Mouse (Mus musculus) CH12.LX (cell line): ENCODE measurements around the gene Eif2b5. TPM values are rescaled to one million over a fixed set of nuclear protein-coding genes. Genes with fewer than 3 reads are reported as not detected.

Source experiments
- DNase-seq: peaks from one replicate; pipeline ENCODE4 v3.0.0-alpha.2; 2013; ENCODE audit errors: extremely low read depth
- H3K27ac ChIP-seq: 2 replicates; pipeline ENCODE4 v1.5.1; 2012; ENCODE audit warnings: low read depth, mild to moderate bottlenecking, control low read depth, moderate library complexity; ENCODE audit not compliant: insufficient read depth
- H3K27me3 ChIP-seq: replicated peaks from 2 replicates; pipeline ENCODE3; 2012; ENCODE audit warnings: inconsistent platforms
- H3K36me3 ChIP-seq, 2 experiments: replicated peaks in 1 of 2; 2 replicates each; pipeline versions ENCODE3 to v1.6.1; 2012; ENCODE audit warnings: inconsistent platforms in 1 of 2, low read length in 1 of 2, mild to moderate bottlenecking in 1 of 2, mixed read lengths in 1 of 2, moderate library complexity in 1 of 2; ENCODE audit not compliant: control insufficient read depth in 1 of 2, insufficient read depth in 1 of 2
- H3K4me1 ChIP-seq, 2 experiments: 2 replicates each; pipeline ENCODE4 v1.6.1; 2012; ENCODE audit warnings: inconsistent platforms in 1 of 2, moderate library complexity in 1 of 2; ENCODE audit not compliant: insufficient read depth in 2 of 2, control insufficient read depth in 1 of 2
- H3K4me2 ChIP-seq: 2 replicates; pipeline ENCODE4 v1.6.1; 2012; ENCODE audit warnings: low read depth, mild to moderate bottlenecking, control low read depth; ENCODE audit not compliant: poor library complexity, insufficient read depth, severe bottlenecking
- H3K4me3 ChIP-seq, 3 experiments: fragments of 150-350 bp in 1 of 3; sonication (generic) in 1 of 3; replicated peaks in 1 of 3; 2 replicates each; pipeline versions ENCODE3 to v1.5.1; 2011 to 2012; ENCODE audit warnings: low read depth in 2 of 3, low read length in 2 of 3, mild to moderate bottlenecking in 2 of 3, moderate library complexity in 2 of 3, control low read depth in 1 of 3, improper control_type of control experiment in 1 of 3, inconsistent platforms in 1 of 3, mixed read lengths in 1 of 3; ENCODE audit not compliant: poor library complexity in 1 of 3
- H3K79me2 ChIP-seq: replicated peaks from 2 replicates; pipeline ENCODE4 v1.6.1; 2012; ENCODE audit warnings: mild to moderate bottlenecking, moderate library complexity; ENCODE audit not compliant: control insufficient read depth, poor library complexity, insufficient read depth, severe bottlenecking; ENCODE audit errors: extremely low read depth
- H3K9ac ChIP-seq: 2 replicates; pipeline ENCODE4 v1.6.1; 2012; ENCODE audit warnings: low read depth, mild to moderate bottlenecking, control low read depth, moderate library complexity; ENCODE audit not compliant: insufficient read depth
- H3K9me3 ChIP-seq: replicated peaks from 2 replicates; pipeline ENCODE3; 2012; ENCODE audit warnings: low read length, inconsistent platforms, mixed read lengths
- CHD1 ChIP-seq: IDR thresholded peaks from 2 replicates; pipeline ENCODE4 v1.6.1; 2012; ENCODE audit warnings: low read depth, low read length, improper control_type of control experiment, inconsistent platforms
- ELF1 ChIP-seq: IDR thresholded peaks from 2 replicates; pipeline ENCODE4 v1.6.1; 2014; ENCODE audit warnings: low read depth, mild to moderate bottlenecking, inconsistent platforms, low read length, improper control_type of control experiment
- JUN ChIP-seq: IDR thresholded peaks from 2 replicates; pipeline ENCODE4 v1.6.1; 2011; ENCODE audit warnings: low read depth, mild to moderate bottlenecking, low read length, improper control_type of control experiment, moderate library complexity; ENCODE audit not compliant: insufficient read depth
- NELFE ChIP-seq: IDR thresholded peaks from 2 replicates; pipeline ENCODE4 v1.6.1; 2011; ENCODE audit warnings: low read depth, low read length, improper control_type of control experiment
- NRF1 ChIP-seq: IDR thresholded peaks from 2 replicates; pipeline ENCODE4 v1.6.1; 2014; ENCODE audit warnings: low read depth, mild to moderate bottlenecking, inconsistent platforms, low read length, improper control_type of control experiment, moderate library complexity
- ZKSCAN1 ChIP-seq: IDR thresholded peaks from 2 replicates; pipeline ENCODE4 v1.6.1; 2012; ENCODE audit warnings: low read depth, inconsistent platforms, low read length, improper control_type of control experiment, borderline replicate concordance
- dilution Hi-C: fragments of 300-500 bp; cut with MboI; formaldehyde crosslinking; loops from 2 replicates; pipeline ENCODE4 v1.14.3; 2020; ENCODE audit warnings: low sequenced_read_pairs; ENCODE audit not compliant: extremely low pct_unique_long_range_greater_than_20kb, extremely low pct_ligation_motif_present
- in situ Hi-C: fragments of 300-500 bp; cut with MboI; formaldehyde crosslinking; loops from 3 replicates; pipeline ENCODE4 v1.14.3; 2019; ENCODE audit warnings: low sequenced_read_pairs, low pct_ligation_motif_present, low pct_unique_long_range_greater_than_20kb, mixed read lengths
- polyA plus RNA-seq: library from polyadenylated mRNA; unstranded; fragments of >175 nt; gene quantifications from 2 replicates; pipeline ENCODE4 v1.2.1, GENCODE M21; 2012; ENCODE audit warnings: low read depth; ENCODE audit not compliant: insufficient read length
- total RNA-seq, 2 experiments: library from RNA; depleted of rRNA; stranded (reverse); fragments of 300-350 nt in 1 of 2; fragments of >200 nt in 1 of 2; gene quantifications; 2 replicates each; pipeline ENCODE4 v1.2.3; 2012 to 2014

Eif2b5 gene
- total and polyA plus RNA-seq, 3 experiments, result 139 to 183 (median 179) TPM

DNA sequence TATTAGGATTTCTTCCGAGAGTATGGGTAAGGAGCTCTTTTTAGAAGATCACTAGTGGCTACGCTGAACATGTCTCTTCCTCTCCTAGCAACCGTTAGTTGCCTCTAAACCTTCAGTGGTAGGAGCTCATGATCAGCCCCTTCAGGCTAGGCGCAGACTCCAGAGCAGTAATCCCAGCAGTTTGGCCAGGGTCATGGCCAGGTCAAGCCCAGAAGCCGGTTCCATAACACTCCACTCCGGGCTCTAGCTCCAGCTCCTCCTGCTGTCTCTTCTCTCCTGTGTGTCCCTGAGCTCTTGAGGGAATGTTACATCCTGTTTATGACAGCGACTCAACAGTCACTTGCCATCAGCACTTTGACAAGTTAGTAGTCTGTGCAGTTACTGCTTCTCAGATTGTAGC is 58.8 kb downstream of the Eif2b5 start:
- H3K27ac ChIP-seq, result no peak overlapping the region
- H3K4me3 ChIP-seq, result no peak overlapping the region
- H3K79me2 ChIP-seq, result no peaks in the 10 kb centered on the region
- H3K27me3 ChIP-seq, result no peaks in the 10 kb centered on the region
- H3K4me1 ChIP-seq, result no peaks in the 10 kb centered on the region
- H3K9ac ChIP-seq, result no peak overlapping the region
- no peak for TF ChIP-seq NELFE
- no peak for TF ChIP-seq ELF1
- no peak for TF ChIP-seq CHD1
- TF ChIP-seq JUN, result no peak
- TF ChIP-seq NRF1, result no peak
- no peak for TF ChIP-seq ZKSCAN1
- TF ChIP-seq, all 38 proteins: peak for 0
- dilution Hi-C loops, result no loop called here
- H3K36me3 ChIP-seq, result peaks cover 78 to 93% of the 10 kb centered on the region in 2 experiments
- H3K9me3 ChIP-seq, result no peaks in the 10 kb centered on the region
- no peak overlapping the region for H3K4me2 ChIP-seq
- no peak for DNase-seq
- in situ Hi-C loops, result no loop called here

Other genes starting within 250 kb of the Eif2b5 start
- 101 and 116 TPM in 2 replicates for gene Parl, start 196.4 kb upstream of the Eif2b5 start, total RNA-seq (2012; rRNA removed)
- gene Parl, start 196.4 kb upstream of the Eif2b5 start, total RNA-seq (2014; rRNA removed), result 166 and 205 TPM in 2 replicates
- 209 and 247 TPM in 2 replicates for gene Parl, start 196.4 kb upstream of the Eif2b5 start, polyA plus RNA-seq
- not detected in 2 replicates for gene Cyp2ab1, start 173.4 kb upstream of the Eif2b5 start, total RNA-seq (2012; rRNA removed)
- not detected in 2 replicates for gene Cyp2ab1, start 173.4 kb upstream of the Eif2b5 start, total RNA-seq (2014; rRNA removed)
- gene Cyp2ab1, start 173.4 kb upstream of the Eif2b5 start, polyA plus RNA-seq, result not detected in 2 replicates
- gene Abcc5, start 72.4 kb upstream of the Eif2b5 start, total RNA-seq (2012; rRNA removed), result 21.0 and 23.4 TPM in 2 replicates
- 23.8 and 27.1 TPM in 2 replicates for gene Abcc5, start 72.4 kb upstream of the Eif2b5 start, total RNA-seq (2014; rRNA removed)
- 25.8 and 28.6 TPM in 2 replicates for gene Abcc5, start 72.4 kb upstream of the Eif2b5 start, polyA plus RNA-seq
- 7.6 and 7.7 TPM in 2 replicates for gene Dvl3, start 18.2 kb downstream of the Eif2b5 start, total RNA-seq (2012; rRNA removed)
- gene Dvl3, start 18.2 kb downstream of the Eif2b5 start, total RNA-seq (2014; rRNA removed), result 1.8 and 1.9 TPM in 2 replicates
- 14.8 and 16.9 TPM in 2 replicates for gene Dvl3, start 18.2 kb downstream of the Eif2b5 start, polyA plus RNA-seq
- 315 and 343 TPM in 2 replicates for gene Ap2m1, start 36.7 kb downstream of the Eif2b5 start, total RNA-seq (2012; rRNA removed)
- gene Ap2m1, start 36.7 kb downstream of the Eif2b5 start, total RNA-seq (2014; rRNA removed), result 375 and 415 TPM in 2 replicates
- gene Ap2m1, start 36.7 kb downstream of the Eif2b5 start, polyA plus RNA-seq, result 304 and 319 TPM in 2 replicates
- gene Abcf3, start 49.8 kb downstream of the Eif2b5 start, total RNA-seq (2012; rRNA removed), result 48.6 and 61.4 TPM in 2 replicates
- 46.9 and 55.7 TPM in 2 replicates for gene Abcf3, start 49.8 kb downstream of the Eif2b5 start, total RNA-seq (2014; rRNA removed)
- 98.0 and 98.9 TPM in 2 replicates for gene Abcf3, start 49.8 kb downstream of the Eif2b5 start, polyA plus RNA-seq
- gene Vwa5b2, start 90.7 kb downstream of the Eif2b5 start, total RNA-seq (2012; rRNA removed), result not detected in 2 replicates
- gene Vwa5b2, start 90.7 kb downstream of the Eif2b5 start, total RNA-seq (2014; rRNA removed), result not detected in 2 replicates
- gene Vwa5b2, start 90.7 kb downstream of the Eif2b5 start, polyA plus RNA-seq, result 0.27 and 0.29 TPM in 2 replicates
- gene Eef1akmt4, start 112.8 kb downstream of the Eif2b5 start, total RNA-seq (2012; rRNA removed), result 50.7 and 54.6 TPM in 2 replicates
- 82.8 and 86.9 TPM in 2 replicates for gene Eef1akmt4, start 112.8 kb downstream of the Eif2b5 start, total RNA-seq (2014; rRNA removed)
- gene Eef1akmt4, start 112.8 kb downstream of the Eif2b5 start, polyA plus RNA-seq, result 49.5 and 53.3 TPM in 2 replicates
- gene Gm49333, start 112.8 kb downstream of the Eif2b5 start, total RNA-seq (2012; rRNA removed), result 0.08 TPM in 1 of 2 replicates, not detected in the other
- not detected in 2 replicates for gene Gm49333, start 112.8 kb downstream of the Eif2b5 start, total RNA-seq (2014; rRNA removed)
- not detected in 2 replicates for gene Gm49333, start 112.8 kb downstream of the Eif2b5 start, polyA plus RNA-seq
- gene Alg3, start 112.9 kb downstream of the Eif2b5 start, total RNA-seq (2012; rRNA removed), result 22.7 and 25.6 TPM in 2 replicates
- gene Alg3, start 112.9 kb downstream of the Eif2b5 start, total RNA-seq (2014; rRNA removed), result 16.0 and 17.2 TPM in 2 replicates
- 70.4 and 81.1 TPM in 2 replicates for gene Alg3, start 112.9 kb downstream of the Eif2b5 start, polyA plus RNA-seq
- 2.0 and 2.3 TPM in 2 replicates for gene Camk2n2, start 122.5 kb downstream of the Eif2b5 start, total RNA-seq (2012; rRNA removed)
- gene Camk2n2, start 122.5 kb downstream of the Eif2b5 start, total RNA-seq (2014; rRNA removed), result 1.4 and 1.5 TPM in 2 replicates
- gene Camk2n2, start 122.5 kb downstream of the Eif2b5 start, polyA plus RNA-seq, result 7.0 and 7.2 TPM in 2 replicates
- 0.08 and 0.34 TPM in 2 replicates for gene Ece2, start 131.0 kb downstream of the Eif2b5 start, total RNA-seq (2012; rRNA removed)
- gene Ece2, start 131.0 kb downstream of the Eif2b5 start, total RNA-seq (2014; rRNA removed), result 0.08 and 0.17 TPM in 2 replicates
- gene Ece2, start 131.0 kb downstream of the Eif2b5 start, polyA plus RNA-seq, result 0.26 and 0.49 TPM in 2 replicates
- 340 and 410 TPM in 2 replicates for gene Psmd2, start 152.8 kb downstream of the Eif2b5 start, total RNA-seq (2012; rRNA removed)
- 267 and 273 TPM in 2 replicates for gene Psmd2, start 152.8 kb downstream of the Eif2b5 start, total RNA-seq (2014; rRNA removed)
- 528 and 678 TPM in 2 replicates for gene Psmd2, start 152.8 kb downstream of the Eif2b5 start, polyA plus RNA-seq
- 473 and 601 TPM in 2 replicates for gene Eif4g1, start 169.5 kb downstream of the Eif2b5 start, total RNA-seq (2012; rRNA removed)
- gene Eif4g1, start 169.5 kb downstream of the Eif2b5 start, total RNA-seq (2014; rRNA removed), result 370 and 403 TPM in 2 replicates
- gene Eif4g1, start 169.5 kb downstream of the Eif2b5 start, polyA plus RNA-seq, result 492 and 519 TPM in 2 replicates
- 1.0 and 1.3 TPM in 2 replicates for gene Fam131a, start 194.4 kb downstream of the Eif2b5 start, total RNA-seq (2012; rRNA removed)
- gene Fam131a, start 194.4 kb downstream of the Eif2b5 start, total RNA-seq (2014; rRNA removed), result 0.50 and 0.77 TPM in 2 replicates
- 0.67 and 1.4 TPM in 2 replicates for gene Fam131a, start 194.4 kb downstream of the Eif2b5 start, polyA plus RNA-seq
- gene Polr2h, start 218.8 kb downstream of the Eif2b5 start, total RNA-seq (2012; rRNA removed), result 157 and 189 TPM in 2 replicates
- 183 and 189 TPM in 2 replicates for gene Polr2h, start 218.8 kb downstream of the Eif2b5 start, total RNA-seq (2014; rRNA removed)
- gene Polr2h, start 218.8 kb downstream of the Eif2b5 start, polyA plus RNA-seq, result 117 and 146 TPM in 2 replicates
- 4.2 and 4.5 TPM in 2 replicates for gene Clcn2, start 218.9 kb downstream of the Eif2b5 start, total RNA-seq (2012; rRNA removed)
- gene Clcn2, start 218.9 kb downstream of the Eif2b5 start, total RNA-seq (2014; rRNA removed), result 1.2 and 1.4 TPM in 2 replicates
- 3.5 and 4.1 TPM in 2 replicates for gene Clcn2, start 218.9 kb downstream of the Eif2b5 start, polyA plus RNA-seq
- gene Chrd, start 234.3 kb downstream of the Eif2b5 start, total RNA-seq (2012; rRNA removed), result not detected in 2 replicates
- gene Chrd, start 234.3 kb downstream of the Eif2b5 start, total RNA-seq (2014; rRNA removed), result not detected in 2 replicates
- not detected in 2 replicates for gene Chrd, start 234.3 kb downstream of the Eif2b5 start, polyA plus RNA-seq
- gene Thpo, start 235.7 kb downstream of the Eif2b5 start, total RNA-seq (2012; rRNA removed), result 0.08 TPM in 2 replicates
- 0.19 TPM in 2 replicates for gene Thpo, start 235.7 kb downstream of the Eif2b5 start, total RNA-seq (2014; rRNA removed)
- gene Thpo, start 235.7 kb downstream of the Eif2b5 start, polyA plus RNA-seq, result 0.71 and 1.0 TPM in 2 replicates